Mouse (Mus musculus) liver, embryonic 14.5 days (tissue): Measurements from ENCODE around the gene Ndufaf7.

ENCODE experiments used
- CTCF ChIP-seq: IDR thresholded peaks from 2 replicates; pipeline ENCODE4 v1.5.1; 2016; ENCODE audit warnings: antibody characterized with exemption, low read depth, control low read depth
- EP300 ChIP-seq: IDR thresholded peaks from 2 replicates; pipeline ENCODE4 v1.6.1; 2016; ENCODE audit warnings: antibody characterized with exemption, low read depth

GRCm38 (mm10) chr17:78989015-78989414 is 52.1 kb downstream of the Ndufaf7 start:
- TF ChIP-seq CTCF = no peak
- no peak for TF ChIP-seq EP300
